In the genomic region with DNA sequence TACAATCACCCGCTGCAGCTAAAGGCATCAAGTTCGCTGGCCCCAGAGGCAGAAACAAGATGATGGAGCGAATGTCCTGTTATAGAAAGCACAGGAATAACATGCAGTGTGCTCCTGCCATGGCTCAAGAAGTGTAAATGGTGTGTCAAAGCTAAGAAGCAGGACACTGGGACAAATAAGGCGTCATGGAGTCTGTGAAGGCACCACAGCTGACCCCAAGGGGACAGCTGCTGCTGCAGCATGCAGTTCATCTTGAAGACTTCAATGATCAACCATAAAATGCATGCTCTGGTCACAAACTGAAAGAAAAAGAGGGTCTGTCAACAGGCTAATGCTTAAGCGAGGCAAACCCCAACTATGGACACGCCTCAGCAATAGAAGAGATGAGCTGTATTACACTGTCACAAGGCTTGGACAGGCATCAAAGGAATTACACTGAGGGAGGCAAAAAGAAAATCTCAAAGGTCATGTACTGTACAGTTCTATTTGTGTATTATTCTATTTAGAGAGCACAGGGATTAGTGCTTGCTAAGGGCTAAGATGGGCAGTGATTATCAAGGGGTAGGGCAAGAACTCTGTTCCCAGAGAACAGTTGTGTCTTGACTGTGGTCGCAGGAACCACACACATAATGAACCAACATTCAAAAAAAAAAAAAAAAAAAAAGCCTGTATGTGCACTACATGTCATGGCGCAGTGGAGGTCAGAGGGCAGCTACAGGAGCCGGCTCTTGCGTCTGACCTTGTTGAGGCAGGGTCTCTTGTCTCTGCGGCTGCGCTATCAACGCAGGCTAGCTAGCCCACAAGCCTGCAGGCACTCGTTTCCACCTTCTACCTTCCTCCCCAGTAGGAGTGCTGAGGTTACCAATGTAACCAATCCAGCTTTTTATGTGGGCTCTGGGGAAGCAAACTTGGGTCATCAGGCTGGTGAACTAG, we compare ENCODE assay signal across 17 mouse cellular contexts. TPM values are rescaled to one million over a fixed set of nuclear protein-coding genes. Genes with fewer than 3 reads are reported as not detected.
DNase-seq lines count a peak whose midpoint lies in the region; ATAC-seq lines count a peak whose summit lies in the region.
"Had no signal": no experiment of that assay in that cellular context is flagged by ENCODE, and none has a peak within 500 bp of the region (broad histone marks: within the 10 kb centered on the region; RNA-seq: fewer than 3 reads in every experiment).

No protein-coding gene starts in this region.

- DNase-seq in heart, embryonic 10.5 days (ENCODE audit: low spot score): no peak
- peak; percentile 52 for DNase-seq in kidney, adult 9 months
- no peak for DNase-seq in kidney, adult 18-20 months
- peak; percentile 11 for DNase-seq in retina, adult 2 months (ENCODE audit: low read depth, low spot score)
- no peak for DNase-seq in retina, embryonic 14.5 days (ENCODE audit: low spot score)
- DNase-seq: cerebellum, adult 11-12 months; cerebellum, postnatal 36 days; heart, postnatal 36 days; kidney, postnatal 14 days; lung, adult 18-20 months; right cerebral cortex, postnatal 14 days had no signal

- peaks cover 21% of the 10 kb centered on the region for H3K36me3 ChIP-seq in heart, embryonic 11.5 days (ENCODE audit: control insufficient read depth, insufficient read depth, low read length)
- peaks cover 47% of the 10 kb centered on the region for H3K36me3 ChIP-seq in heart, embryonic 10.5 days

- no peak for ATAC-seq in heart, embryonic 11.5 days (replicated peaks; ENCODE audit: insufficient number of reproducible peaks, low FRiP score, low TSS enrichment)
- ATAC-seq in cerebellum, adult (ENCODE audit: insufficient number of reproducible peaks, low FRiP score, low TSS enrichment): no peak
- ATAC-seq: forebrain, embryonic 14.5 days; midbrain, embryonic 13.5 days had no signal

- H3K27ac ChIP-seq in heart, embryonic 11.5 days (ENCODE audit: low read depth, low read length): peak overlapping the region; percentile 29; the same call in 1 of the 2 replicates
- no peak overlapping the region for H3K27ac ChIP-seq in heart, embryonic 10.5 days
- H3K27ac ChIP-seq: embryonic facial prominence, embryonic 13.5 days; macrophage; midbrain, embryonic 13.5 days had no signal

- H3K27me3 ChIP-seq in heart, embryonic 11.5 days (ENCODE audit: control insufficient read depth, insufficient read depth, low read length): no peaks in the 10 kb centered on the region
- no peaks in the 10 kb centered on the region for H3K27me3 ChIP-seq in heart, embryonic 10.5 days (ENCODE audit: insufficient read depth, poor library complexity, severe bottlenecking)
- H3K27me3 ChIP-seq: embryonic facial prominence, embryonic 13.5 days; midbrain, embryonic 13.5 days had no signal

- 78% methylated on average over 14 of the region's 14 CpGs for WGBS in heart, embryonic 11.5 days (ENCODE audit: insufficient replicate concordance)
- 81% methylated on average over 14 of the region's 14 CpGs for WGBS in heart, embryonic 10.5 days

- no peak overlapping the region for H3K9ac ChIP-seq in heart, embryonic 11.5 days (ENCODE audit: low read depth, low read length)
- H3K9ac ChIP-seq: embryonic facial prominence, embryonic 13.5 days; midbrain, embryonic 13.5 days had no signal

- no peak overlapping the region for H3K4me2 ChIP-seq in heart, embryonic 11.5 days
- H3K4me2 ChIP-seq: embryonic facial prominence, embryonic 13.5 days; midbrain, embryonic 13.5 days had no signal

- H3K9me3 ChIP-seq in heart, embryonic 11.5 days (replicated peaks; ENCODE audit: control insufficient read depth, low read length): no peaks in the 10 kb centered on the region
- no peaks in the 10 kb centered on the region for H3K9me3 ChIP-seq in heart, embryonic 10.5 days
- H3K9me3 ChIP-seq: embryonic facial prominence, embryonic 13.5 days; midbrain, embryonic 13.5 days had no signal

- no peaks in the 10 kb centered on the region for H3K4me1 ChIP-seq in heart, embryonic 11.5 days (ENCODE audit: control insufficient read depth, insufficient read depth, low read length)
- no peaks in the 10 kb centered on the region for H3K4me1 ChIP-seq in heart, embryonic 10.5 days
- H3K4me1 ChIP-seq: midbrain, embryonic 13.5 days had no signal

- no peak overlapping the region for H3K4me3 ChIP-seq in heart, embryonic 11.5 days (ENCODE audit: low read depth, low read length)
- H3K4me3 ChIP-seq in heart, embryonic 10.5 days: no peak overlapping the region
- H3K4me3 ChIP-seq: embryonic facial prominence, embryonic 13.5 days; midbrain, embryonic 13.5 days had no signal

RNA-seq across cellular contexts. Expression of gene Arid5a, which starts 25.7 kb away (rescaled TPM):
- polyA plus RNA-seq in heart, embryonic 11.5 days (2014; fragmentation: Nextera tagmentation; extraction: Ambion mirVana): 5.6 and 8.1 TPM in 2 replicates
- 5.3 and 6.7 TPM in 2 replicates for polyA plus RNA-seq in heart, embryonic 10.5 days (2016; fragmentation: Nextera tagmentation; extraction: Ambion mirVana)

RNA-seq across cellular contexts. Expression of gene Kansl3, which starts 35.8 kb away (rescaled TPM):
- polyA plus RNA-seq in heart, embryonic 11.5 days (2014; fragmentation: Nextera tagmentation; extraction: Ambion mirVana): 36.5 and 36.8 TPM in 2 replicates
- polyA plus RNA-seq in heart, embryonic 10.5 days (2016; fragmentation: Nextera tagmentation; extraction: Ambion mirVana): 46.7 and 52.1 TPM in 2 replicates

RNA-seq across cellular contexts. Expression of gene Fer1l5, which starts 38.9 kb away (rescaled TPM):
- polyA plus RNA-seq in heart, embryonic 11.5 days (2014; fragmentation: Nextera tagmentation; extraction: Ambion mirVana): 0.38 and 0.84 TPM in 2 replicates
- polyA plus RNA-seq in heart, embryonic 10.5 days (2016; fragmentation: Nextera tagmentation; extraction: Ambion mirVana): 0.74 and 1.3 TPM in 2 replicates
- polyA plus RNA-seq: macrophage had no signal

RNA-seq across cellular contexts. Expression of gene Neurl3, which starts 58.7 kb away (rescaled TPM):
- polyA plus RNA-seq in heart, embryonic 11.5 days (2014; fragmentation: Nextera tagmentation; extraction: Ambion mirVana): 1.9 and 2.6 TPM in 2 replicates
- 1.6 and 2.3 TPM in 2 replicates for polyA plus RNA-seq in heart, embryonic 10.5 days (2016; fragmentation: Nextera tagmentation; extraction: Ambion mirVana)

Comparison
In these comparisons a context has a peak if more than half of its experiments do, and no peak if none do; other contexts are left out.
1. DNase-seq: peak in kidney, adult 9 months (single experiment) and retina, adult 2 months (single experiment); none in heart, embryonic 10.5 days (single experiment), kidney, adult 18-20 months (single experiment) and retina, embryonic 14.5 days (single experiment).